Mouse (Mus musculus): ENCODE measurements at regions not wholly inside any gene's neighbourhood (a gene's known extent, or its start where the extent isn't known, plus 50 kb on each side); places are given as distances from the start of the nearest gene placed in this dataset.

DNA sequence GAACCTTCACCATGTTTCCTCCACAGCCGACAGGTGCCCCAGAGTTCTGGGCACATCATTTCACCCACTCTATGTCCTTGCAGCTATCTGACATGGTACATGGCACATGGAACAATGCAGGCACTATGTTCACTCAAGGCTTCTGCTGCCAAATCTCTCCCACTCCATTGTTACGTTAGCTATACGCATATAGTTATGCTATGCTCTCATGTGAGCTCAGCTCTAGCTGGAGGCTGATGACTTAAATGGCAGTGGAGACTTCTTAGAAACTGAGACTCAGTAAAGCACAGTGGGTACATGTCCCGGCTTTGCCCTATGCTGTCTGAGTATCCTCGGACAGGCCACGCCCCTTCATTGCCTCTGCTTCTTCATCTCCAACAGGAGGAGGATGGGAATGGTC is 91.0 kb downstream of the Axin2 start:
- no peak overlapping the region for H3K4me3 ChIP-seq (ENCODE audit: insufficient read depth, low read length)
- TF ChIP-seq CTCF (IDR thresholded peaks at IDR 0.05; ENCODE audit: low read depth, low read length) (no peak), POLR2A (IDR thresholded peaks at IDR 0.05; ENCODE audit: borderline replicate concordance, low read depth, low read length) (no peak)
- no peak overlapping the region for H3K27ac ChIP-seq (ENCODE audit: insufficient read depth, low read depth, low read length)
- no peaks in the 10 kb centered on the region for H3K4me1 ChIP-seq (ENCODE audit: control insufficient read depth, insufficient read depth, low read length)

DNA sequence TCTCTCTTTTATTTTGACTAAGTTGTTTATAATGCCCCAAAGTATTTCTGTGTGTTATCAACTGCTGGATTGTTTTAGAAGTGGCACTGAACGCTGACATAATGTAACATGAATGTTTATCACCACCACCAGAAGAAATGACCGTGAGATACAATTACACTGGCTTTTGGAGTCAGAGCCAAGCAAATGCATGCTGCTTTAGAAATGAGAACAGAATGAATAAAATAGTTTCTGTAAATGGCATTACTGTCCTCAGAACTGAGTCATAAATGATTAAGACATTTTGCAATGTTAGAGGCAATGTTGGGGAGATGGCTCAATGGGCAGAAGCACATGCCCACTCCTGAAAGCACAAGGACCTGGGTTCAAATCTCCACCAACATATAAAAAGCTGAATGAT is 88.7 kb downstream of the Axin2 start:
- Histone ChIP-seq H3K27ac (ENCODE audit: insufficient read depth, low read depth, low read length) (no peak overlapping the region), H3K4me1 (ENCODE audit: control insufficient read depth, insufficient read depth, low read length) (no peaks in the 10 kb centered on the region), H3K4me3 (ENCODE audit: insufficient read depth, low read length) (no peak overlapping the region)
- no peak for TF ChIP-seq CTCF (IDR thresholded peaks at IDR 0.05; ENCODE audit: low read depth, low read length)
- TF ChIP-seq POLR2A (IDR thresholded peaks at IDR 0.05; ENCODE audit: borderline replicate concordance, low read depth, low read length): no peak

DNA sequence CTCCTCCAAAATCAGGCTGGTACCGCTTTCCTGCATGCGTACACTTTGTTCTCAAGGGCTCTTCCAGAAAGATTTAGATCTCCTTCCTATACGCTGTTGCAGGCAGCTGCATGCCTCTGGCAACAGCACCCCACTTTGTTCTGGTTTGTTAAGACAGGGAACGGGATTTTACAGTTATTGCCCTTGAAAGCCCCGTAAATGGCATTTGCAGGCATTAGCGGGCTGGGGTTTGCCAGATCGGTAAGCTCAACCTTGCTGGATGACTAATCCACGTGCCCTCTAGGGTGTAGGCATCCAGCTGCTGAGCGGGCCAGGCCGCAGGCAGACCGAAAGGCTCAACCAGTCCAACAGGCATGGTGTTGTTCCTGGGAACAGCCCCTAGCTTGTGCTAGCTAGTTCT is 85.5 kb downstream of the Axin2 start:
- Histone ChIP-seq H3K4me3 (ENCODE audit: insufficient read depth, low read length) (no peak overlapping the region), H3K27ac (ENCODE audit: insufficient read depth, low read depth, low read length) (no peak overlapping the region), H3K4me1 (ENCODE audit: control insufficient read depth, insufficient read depth, low read length) (no peaks in the 10 kb centered on the region)
- TF ChIP-seq POLR2A (IDR thresholded peaks at IDR 0.05; ENCODE audit: borderline replicate concordance, low read depth, low read length) (no peak), CTCF (IDR thresholded peaks at IDR 0.05; ENCODE audit: low read depth, low read length) (no peak)

Data from bone marrow macrophage, adult 2 months (primary cell).